Mouse (Mus musculus): Measurements from ENCODE around the gene 4931417E11Rik.

The 4931417E11Rik gene

GRCm38 (mm10) chr6:73469567-73469966, at the start of gene 4931417E11Rik:
Gene 4931417E11Rik (minus strand): TSS chr6:73469667.
- DNase-seq, result no peak

- DNase-seq, result peak; percentile 76
Measured at GRCm38 (mm10) chr6:73517818-73518396, 48.4 kb upstream of the 4931417E11Rik start.

- no peak for DNase-seq
Measured at GRCm38 (mm10) chr6:73512907-73513306, 43.4 kb upstream of the 4931417E11Rik start.

DNA sequence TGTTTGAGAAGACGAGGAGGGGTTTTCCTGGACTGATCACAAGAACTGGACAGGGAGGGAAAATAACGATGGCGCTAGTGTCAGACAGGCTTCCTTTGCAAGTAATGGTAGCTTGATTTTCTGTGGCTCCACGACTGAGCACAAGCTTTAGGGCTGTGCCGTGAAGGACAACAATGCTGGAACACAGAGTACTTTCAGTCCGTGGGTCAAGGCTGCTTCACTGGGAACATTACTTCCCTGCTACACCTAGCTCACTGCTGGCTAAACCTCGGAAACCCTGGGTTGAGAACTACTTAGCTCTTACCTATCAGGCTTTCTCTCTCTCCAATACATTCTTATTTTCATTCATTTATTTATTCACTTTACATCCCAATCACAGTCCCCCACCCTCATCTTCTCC, 30.2 kb upstream of the 4931417E11Rik start:
- no peak for DNase-seq

DNA sequence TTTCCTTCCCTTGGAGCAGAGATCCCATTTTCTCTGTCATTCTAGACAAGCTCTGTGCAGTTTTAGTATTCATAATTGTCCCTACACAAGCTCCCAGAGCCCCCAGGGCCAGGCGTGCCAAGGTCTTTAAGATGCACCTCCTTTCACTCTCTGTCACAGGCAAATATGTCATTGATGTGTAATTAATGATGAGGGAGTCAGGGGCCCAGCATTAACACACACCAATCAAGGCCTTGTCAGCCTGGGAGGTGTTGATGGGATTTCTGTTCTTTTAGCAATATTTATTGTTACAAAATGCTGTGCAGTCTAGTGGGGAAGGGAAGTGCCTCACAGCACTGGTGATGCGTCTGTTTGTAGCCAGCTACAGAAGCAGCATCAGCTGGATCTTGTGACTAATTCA, 27.9 kb upstream of the 4931417E11Rik start:
- DNase-seq, result no peak

DNA sequence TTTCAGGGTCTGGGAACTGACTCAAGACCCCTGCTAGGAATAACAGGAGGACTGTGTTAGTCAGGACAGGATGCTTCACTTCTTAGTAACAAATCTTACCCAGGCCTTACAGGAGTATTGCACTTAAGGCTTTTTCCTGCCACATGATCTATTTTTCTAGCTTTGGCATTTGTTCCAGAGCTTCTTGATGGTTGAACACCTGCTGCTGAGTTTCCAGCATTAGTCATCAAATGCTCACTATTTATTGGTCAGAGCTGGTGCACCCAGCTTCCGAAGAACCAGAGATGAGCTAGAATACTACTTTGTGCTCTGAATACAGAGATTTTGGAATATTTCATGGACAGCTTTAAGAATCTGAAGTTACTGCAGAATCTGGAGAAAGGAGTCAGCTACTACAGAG, 21.1 kb upstream of the 4931417E11Rik start:
- peak; percentile 39 for DNase-seq

- no peak for DNase-seq
Measured at GRCm38 (mm10) chr6:73485616-73486015, 16.1 kb upstream of the 4931417E11Rik start.

DNA sequence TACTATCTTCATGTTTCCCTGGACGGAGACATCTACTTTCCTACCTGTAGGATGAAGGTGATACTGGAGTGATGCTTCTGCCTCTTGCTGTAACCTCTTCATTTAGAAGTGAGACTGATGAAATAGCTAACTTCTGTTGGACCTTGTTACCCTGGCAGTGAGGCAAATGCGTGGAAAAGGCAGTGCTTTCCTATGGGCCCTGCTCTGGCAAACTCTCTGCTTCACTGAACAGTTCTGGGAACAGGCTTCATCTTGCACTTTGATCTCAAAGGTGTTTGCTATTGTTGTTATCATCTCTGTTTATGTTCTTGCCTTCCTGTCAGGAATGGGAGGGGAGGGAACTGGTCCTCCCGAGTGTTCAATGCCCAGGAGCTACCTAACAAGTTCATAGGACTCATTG, 3.4 kb downstream of the 4931417E11Rik start:
- no peak for DNase-seq

DNA sequence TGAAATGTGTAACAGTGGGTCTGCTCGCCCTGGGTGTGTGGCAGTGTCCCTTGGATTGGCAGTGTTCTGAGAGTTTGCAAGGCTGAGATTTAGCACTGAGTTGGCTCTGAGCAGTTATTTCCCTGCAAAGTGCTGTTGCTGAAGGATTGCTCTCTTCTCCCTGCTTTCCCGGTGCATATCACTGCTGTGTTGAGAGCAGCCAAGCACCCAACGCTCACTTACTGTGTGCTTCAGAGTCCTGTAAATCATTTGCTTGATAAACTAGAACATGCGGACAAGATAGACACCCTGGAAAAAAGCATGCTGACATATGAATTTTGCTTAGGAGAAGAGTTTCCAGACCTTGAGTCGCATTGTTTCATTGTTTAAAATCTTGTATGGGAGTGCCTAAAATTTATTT, 6.9 kb downstream of the 4931417E11Rik start:
- no peak for DNase-seq

GRCm38 (mm10) chr6:73433912-73434311, 35.6 kb downstream of the 4931417E11Rik start:
- no peak for DNase-seq

- peak; percentile 40 for DNase-seq
Measured at GRCm38 (mm10) chr6:73428618-73429336, 40.7 kb downstream of the 4931417E11Rik start.

GRCm38 (mm10) chr6:73427273-73427812, 42.1 kb downstream of the 4931417E11Rik start:
- DNase-seq, result peak; percentile 67

Measured in cerebellum, adult 9-10 months (tissue).